Mouse (Mus musculus): ENCODE measurements around the gene Swap70. TPM values are rescaled to one million over a fixed set of nuclear protein-coding genes. Genes with fewer than 3 reads are reported as not detected.

Swap70 gene
- polyA plus RNA-seq, 1 experiment from 2014 or later: 24.0 TPM

GRCm38 (mm10) chr7:110282797-110283196, 61.3 kb downstream of the Swap70 start:
- no peak for ATAC-seq (ENCODE audit: low FRiP score)
- H3K27ac ChIP-seq: no peak overlapping the region
- H3K27me3 ChIP-seq: no peaks in the 10 kb centered on the region
- H3K9me3 ChIP-seq: no peaks in the 10 kb centered on the region
- H3K36me3 ChIP-seq (replicated peaks): peaks cover 17% of the 10 kb centered on the region
- H3K4me2 ChIP-seq: no peak overlapping the region
- 88% methylated on average over 11 of the region's 11 CpGs for whole genome bisulfite sequencing
- no peak overlapping the region for H3K9ac ChIP-seq
- H3K4me1 ChIP-seq: peaks cover 3% of the 10 kb centered on the region; the same call in 1 of the 2 replicates
- H3K4me3 ChIP-seq (replicated peaks): no peak overlapping the region

- 93% methylated on average over 6 of the region's 6 CpGs for WGBS
- Histone ChIP-seq H3K36me3 (replicated peaks) (peaks cover 17% of the 10 kb centered on the region), H3K4me2 (no peak overlapping the region), H3K27ac (no peak overlapping the region), H3K9me3 (no peaks in the 10 kb centered on the region), H3K9ac (no peak overlapping the region), H3K4me1 (peaks cover 3% of the 10 kb centered on the region; the same call in 1 of the 2 replicates), H3K27me3 (no peaks in the 10 kb centered on the region), H3K4me3 (replicated peaks) (no peak overlapping the region)
- ATAC-seq (ENCODE audit: low FRiP score): no peak
Observed at GRCm38 (mm10) chr7:110283484-110284275, 62.2 kb downstream of the Swap70 start.

GRCm38 (mm10) chr7:110285076-110285848, 63.8 kb downstream of the Swap70 start:
- 92% methylated on average over 12 of the region's 12 CpGs for WGBS
- H3K4me1 ChIP-seq: peaks cover 6% of the 10 kb centered on the region; the same call in 1 of the 2 replicates
- no peak overlapping the region for H3K4me2 ChIP-seq
- H3K9me3 ChIP-seq: no peaks in the 10 kb centered on the region
- peaks cover 5% of the 10 kb centered on the region for H3K36me3 ChIP-seq (replicated peaks)
- H3K4me3 ChIP-seq (replicated peaks): no peak overlapping the region
- H3K27me3 ChIP-seq: no peaks in the 10 kb centered on the region
- no peak for ATAC-seq (ENCODE audit: low FRiP score)
- H3K9ac ChIP-seq: no peak overlapping the region
- no peak overlapping the region for H3K27ac ChIP-seq

GRCm38 (mm10) chr7:110285849-110286151, 64.3 kb downstream of the Swap70 start:
- Histone ChIP-seq H3K27ac (no peak overlapping the region), H3K4me1 (peaks cover 6% of the 10 kb centered on the region; the same call in 1 of the 2 replicates), H3K4me2 (no peak overlapping the region), H3K9ac (no peak overlapping the region), H3K27me3 (no peaks in the 10 kb centered on the region), H3K36me3 (replicated peaks) (peaks cover 5% of the 10 kb centered on the region), H3K9me3 (no peaks in the 10 kb centered on the region), H3K4me3 (replicated peaks) (no peak overlapping the region)
- 74% methylated on average over 3 of the region's 3 CpGs for WGBS
- ATAC-seq (ENCODE audit: low FRiP score): no peak

GRCm38 (mm10) chr7:110286198-110286732, 64.8 kb downstream of the Swap70 start:
- Histone ChIP-seq H3K4me3 (replicated peaks) (no peak overlapping the region), H3K4me1 (peaks cover 6% of the 10 kb centered on the region; the same call in 1 of the 2 replicates), H3K27me3 (no peaks in the 10 kb centered on the region), H3K4me2 (no peak overlapping the region), H3K27ac (no peak overlapping the region), H3K36me3 (replicated peaks) (peaks cover 5% of the 10 kb centered on the region), H3K9ac (no peak overlapping the region), H3K9me3 (no peaks in the 10 kb centered on the region)
- no peak for ATAC-seq (ENCODE audit: low FRiP score)
- WGBS: 80% methylated on average over 8 of the region's 8 CpGs

- no peak overlapping the region for H3K9ac ChIP-seq
- WGBS: 8% methylated on average over 12 of the region's 12 CpGs
- peaks cover under 1% of the 10 kb centered on the region; the same call in 1 of the 2 replicates for H3K36me3 ChIP-seq (replicated peaks)
- no peaks in the 10 kb centered on the region for H3K27me3 ChIP-seq
- H3K9me3 ChIP-seq: no peaks in the 10 kb centered on the region
- peaks cover 6% of the 10 kb centered on the region; the same call in 1 of the 2 replicates for H3K4me1 ChIP-seq
- peak; percentile 82 for ATAC-seq (ENCODE audit: low FRiP score)
- no peak overlapping the region for H3K27ac ChIP-seq
- H3K4me2 ChIP-seq: no peak overlapping the region
- no peak overlapping the region for H3K4me3 ChIP-seq (replicated peaks)
Observed at GRCm38 (mm10) chr7:110286838-110287475, 65.4 kb downstream of the Swap70 start.

GRCm38 (mm10) chr7:110287476-110288071, 66.1 kb downstream of the Swap70 start:
- Histone ChIP-seq H3K9me3 (no peaks in the 10 kb centered on the region), H3K4me1 (peaks cover 6% of the 10 kb centered on the region; the same call in 1 of the 2 replicates), H3K4me3 (replicated peaks) (no peak overlapping the region), H3K36me3 (replicated peaks) (no peaks in the 10 kb centered on the region), H3K9ac (no peak overlapping the region), H3K4me2 (no peak overlapping the region), H3K27me3 (no peaks in the 10 kb centered on the region), H3K27ac (no peak overlapping the region)
- WGBS: 66% methylated on average over 8 of the region's 8 CpGs
- ATAC-seq (ENCODE audit: low FRiP score): no peak

GRCm38 (mm10) chr7:110288191-110288604, 66.7 kb downstream of the Swap70 start:
- peaks cover 6% of the 10 kb centered on the region; the same call in 1 of the 2 replicates for H3K4me1 ChIP-seq
- no peak overlapping the region for H3K27ac ChIP-seq
- no peaks in the 10 kb centered on the region for H3K27me3 ChIP-seq
- 92% methylated on average over 4 of the region's 4 CpGs for WGBS
- no peaks in the 10 kb centered on the region for H3K9me3 ChIP-seq
- no peaks in the 10 kb centered on the region for H3K36me3 ChIP-seq (replicated peaks)
- no peak for ATAC-seq (ENCODE audit: low FRiP score)
- H3K9ac ChIP-seq: no peak overlapping the region
- H3K4me2 ChIP-seq: no peak overlapping the region
- no peak overlapping the region for H3K4me3 ChIP-seq (replicated peaks)

GRCm38 (mm10) chr7:110288731-110289191, 67.2 kb downstream of the Swap70 start:
- no peak for ATAC-seq (ENCODE audit: low FRiP score)

GRCm38 (mm10) chr7:110289647-110290046, 68.1 kb downstream of the Swap70 start:
- Histone ChIP-seq H3K4me2 (no peak overlapping the region), H3K9me3 (no peaks in the 10 kb centered on the region), H3K9ac (no peak overlapping the region), H3K4me3 (replicated peaks) (no peak overlapping the region), H3K4me1 (peaks cover 6% of the 10 kb centered on the region; the same call in 1 of the 2 replicates), H3K36me3 (replicated peaks) (no peaks in the 10 kb centered on the region), H3K27ac (no peak overlapping the region), H3K27me3 (no peaks in the 10 kb centered on the region)
- WGBS: 72% methylated on average over 4 of the region's 4 CpGs
- no peak for ATAC-seq (ENCODE audit: low FRiP score)

More at GRCm38 (mm10) chr7:110288731-110289191, 67.2 kb downstream of the Swap70 start:
- Histone ChIP-seq H3K4me1 (peaks cover 6% of the 10 kb centered on the region; the same call in 1 of the 2 replicates), H3K36me3 (replicated peaks) (no peaks in the 10 kb centered on the region), H3K4me3 (replicated peaks) (no peak overlapping the region), H3K9me3 (no peaks in the 10 kb centered on the region), H3K9ac (no peak overlapping the region), H3K27ac (no peak overlapping the region), H3K27me3 (no peaks in the 10 kb centered on the region), H3K4me2 (no peak overlapping the region)
- WGBS: 61% methylated on average over 6 of the region's 6 CpGs

- H3K4me1 ChIP-seq: peaks cover 7% of the 10 kb centered on the region; the same call in 1 of the 2 replicates
- no peak for ATAC-seq (ENCODE audit: low FRiP score)
- no peaks in the 10 kb centered on the region for H3K9me3 ChIP-seq
- no peak overlapping the region for H3K9ac ChIP-seq
- 0 out of 2 replicates have a peak overlapping the region, but pooled peaks have one; percentile 32 for H3K27ac ChIP-seq
- no peak overlapping the region for H3K4me2 ChIP-seq
- H3K36me3 ChIP-seq (replicated peaks): no peaks in the 10 kb centered on the region
- 43% methylated on average over 17 of the region's 17 CpGs for WGBS
- no peaks in the 10 kb centered on the region for H3K27me3 ChIP-seq
- no peak overlapping the region for H3K4me3 ChIP-seq (replicated peaks)
Observed at GRCm38 (mm10) chr7:110296889-110297603, 75.5 kb downstream of the Swap70 start.
